Mouse (Mus musculus) thymus, postnatal 10 days (tissue): ENCODE measurements around the gene Glod5.
A peak's percentile ranks its signal among the peaks of the same experiment; 100 is the strongest.
"Not testable (repeated sequence)": the region's sequence is repeated elsewhere in the genome, so short reads cannot be mapped to it uniquely, and the experiment has no call there.

Experiments
- DNase-seq, 2 experiments: peaks; one replicate each; pipeline ENCODE4 v3.0.0; 2021; ENCODE audit warnings: low spot score in 2 of 2

Glod5 gene

DNA sequence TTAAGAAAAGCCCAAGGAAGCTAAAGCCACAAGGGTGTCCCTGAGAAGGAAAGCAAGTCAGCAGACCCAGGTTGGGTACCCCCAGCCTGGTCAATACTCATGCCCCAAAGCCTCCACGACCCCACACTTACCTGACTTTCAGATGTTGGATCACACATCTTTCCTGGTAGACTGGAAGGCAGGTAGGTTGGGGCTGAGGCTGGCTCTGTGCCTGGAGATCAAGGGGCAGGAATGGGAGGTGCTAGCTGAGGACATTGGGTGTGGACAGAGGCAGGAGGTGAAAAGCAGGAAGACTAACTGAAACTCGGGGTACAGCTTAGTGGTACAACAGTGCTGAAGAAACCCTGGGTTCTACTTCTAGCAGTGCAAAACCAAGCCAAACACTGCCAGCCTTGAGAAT, at the start of gene Glod5:
Gene Glod5, minus strand, starts transcription at position 207 of the 400 bp plus-strand sequence.
- no peak for DNase-seq

DNA sequence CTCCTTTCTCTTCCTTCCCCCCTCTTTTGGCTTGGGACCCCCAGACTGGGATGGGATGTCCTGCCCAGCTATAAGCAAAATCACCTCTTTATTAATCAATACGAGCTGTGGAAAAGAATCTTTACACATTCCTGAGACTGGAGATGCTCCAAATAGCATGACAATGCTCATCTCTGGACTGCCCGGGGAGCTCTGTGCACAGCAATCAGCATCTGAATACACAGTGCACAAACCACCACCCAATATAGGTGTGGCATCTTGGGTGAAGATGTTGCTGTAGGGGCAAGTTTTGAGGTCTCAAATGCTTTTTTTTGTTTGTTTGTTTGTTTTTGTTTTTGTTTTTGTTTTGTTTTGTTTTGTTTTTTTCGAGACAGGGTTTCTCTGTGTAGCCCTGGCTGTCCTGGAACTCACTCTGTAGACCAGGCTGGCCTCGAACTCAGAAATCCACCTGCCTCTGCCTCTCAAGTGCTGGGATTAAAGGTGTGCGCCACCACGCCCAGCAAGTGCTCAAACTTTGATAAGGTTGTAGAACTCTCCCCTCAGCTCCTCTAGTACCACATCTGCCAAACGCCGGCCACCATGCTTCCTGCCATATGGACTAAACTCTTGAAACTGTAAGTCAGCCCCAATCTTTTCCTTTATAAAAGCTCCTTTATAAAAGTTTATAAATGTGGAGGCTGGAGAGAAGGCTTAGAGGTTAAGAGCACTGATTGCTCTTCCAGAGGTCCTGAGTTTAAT, 32.9 kb upstream of the Glod5 start:
- not testable (repeated sequence) for DNase-seq

DNA sequence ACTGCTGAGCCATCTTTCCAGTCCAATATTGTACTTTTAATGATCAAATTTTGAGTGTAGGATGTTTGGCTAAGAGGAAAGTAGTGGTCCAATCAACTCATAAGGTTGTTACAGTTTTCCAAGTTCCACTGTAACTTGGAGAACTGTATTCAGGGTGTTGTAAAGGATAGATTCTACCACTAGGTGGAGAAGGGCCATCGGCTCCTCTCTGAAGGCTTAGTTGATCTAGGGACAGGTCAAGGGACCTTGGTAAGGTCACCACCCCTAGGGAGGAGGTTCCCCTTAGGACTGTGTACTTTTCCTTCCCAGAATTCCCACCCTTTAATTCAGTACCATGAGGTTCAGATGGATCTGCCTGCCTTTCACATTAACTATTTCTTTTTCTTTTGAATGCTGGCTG, 14.7 kb upstream of the Glod5 start:
- peak in 1 of 2 experiments; percentile 3 for DNase-seq

- DNase-seq: no peak
Observed at GRCm38 (mm10) chrX:8026811-8027210, 8.5 kb upstream of the Glod5 start.

DNA sequence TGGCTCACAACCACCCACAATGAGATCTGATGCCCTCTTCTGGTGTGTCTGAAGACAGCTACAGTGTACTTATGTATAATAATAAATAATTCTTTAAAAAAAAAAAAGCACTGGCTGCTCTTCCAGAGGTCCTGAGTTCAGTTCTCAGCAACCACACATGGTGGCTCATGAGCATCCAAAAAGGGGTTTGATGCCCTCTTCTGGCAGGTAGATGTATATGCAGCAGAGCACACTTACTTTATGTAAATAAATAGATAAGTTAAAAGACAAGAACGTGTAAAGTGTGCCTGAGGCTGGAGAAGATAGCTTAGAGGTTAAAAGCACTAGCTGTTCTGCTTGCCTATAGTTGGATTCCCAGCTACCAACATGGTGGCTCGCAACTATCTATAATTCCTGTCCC, 6.5 kb upstream of the Glod5 start:
- DNase-seq: no peak

GRCm38 (mm10) chrX:8020111-8020778, 2.0 kb upstream of the Glod5 start:
- DNase-seq: peak in 1 of 2 experiments; percentile 4

GRCm38 (mm10) chrX:8017142-8017541, 1.1 kb downstream of the Glod5 start:
- DNase-seq: peak in 1 of 2 experiments; percentile 36

GRCm38 (mm10) chrX:8015675-8016074, 2.6 kb downstream of the Glod5 start:
- not testable (repeated sequence) for DNase-seq

- DNase-seq: no peak
Observed at GRCm38 (mm10) chrX:8013569-8014314, 4.5 kb downstream of the Glod5 start.

DNA sequence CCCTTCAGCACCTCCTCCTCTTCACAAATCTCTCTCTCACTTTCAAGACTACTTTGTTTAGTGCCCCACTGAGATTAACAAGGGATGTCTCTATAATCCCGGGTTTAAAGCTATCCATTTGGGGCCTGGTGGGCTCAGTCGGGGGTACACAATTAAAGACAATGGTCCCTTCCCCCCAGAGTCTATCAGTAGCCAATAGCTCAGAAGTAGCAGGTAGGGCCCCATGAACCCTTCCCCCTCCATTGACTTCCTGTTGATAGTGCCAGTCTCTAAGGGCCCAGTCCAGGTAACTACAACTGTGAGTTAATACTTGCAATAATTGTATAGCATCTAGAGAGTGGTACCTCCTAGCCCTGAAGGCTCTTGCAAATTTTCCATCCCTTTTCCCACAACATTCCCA, 5.1 kb downstream of the Glod5 start:
- DNase-seq: no peak

- DNase-seq: not testable (repeated sequence)
Observed at GRCm38 (mm10) chrX:8009356-8009755, 8.9 kb downstream of the Glod5 start.

DNA sequence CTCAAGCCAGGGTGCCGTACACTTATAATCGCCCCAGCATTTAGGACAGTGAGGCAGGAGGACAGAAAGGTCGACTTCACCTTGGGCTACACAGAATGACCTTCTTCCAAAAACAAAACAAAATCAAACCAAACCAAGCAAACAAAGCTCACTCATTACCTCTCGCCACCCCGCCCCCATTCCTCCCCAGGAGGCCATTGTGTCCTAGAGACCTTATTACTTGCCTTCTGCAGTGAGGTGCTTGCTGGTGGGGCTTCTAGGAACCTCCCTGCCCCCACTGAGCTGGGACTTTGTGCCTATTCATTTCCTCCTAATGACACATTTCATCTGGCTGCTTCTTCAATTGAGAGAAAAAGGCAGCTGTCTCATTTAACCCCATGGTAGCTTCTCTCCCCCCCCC, 9.7 kb downstream of the Glod5 start:
- DNase-seq: no peak

DNA sequence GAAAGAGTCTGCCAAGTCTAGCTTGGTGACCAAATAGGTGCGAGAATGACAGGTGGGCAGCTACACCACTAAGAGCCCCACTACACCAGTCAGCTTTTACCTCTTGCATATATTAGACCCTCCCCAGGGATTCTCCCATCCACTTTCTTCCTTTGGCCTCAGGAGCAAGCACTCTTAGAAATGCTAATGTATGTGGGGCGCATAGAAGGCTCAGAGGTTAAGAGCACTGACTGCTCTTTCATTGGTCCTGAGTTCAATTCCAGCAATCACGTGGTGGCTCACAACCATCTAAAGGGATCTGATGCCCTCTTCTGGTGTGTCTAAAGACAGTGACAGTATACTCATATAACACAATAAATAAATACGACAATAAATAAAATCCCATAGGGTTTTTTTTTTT, 15.3 kb downstream of the Glod5 start:
- no peak for DNase-seq

DNA sequence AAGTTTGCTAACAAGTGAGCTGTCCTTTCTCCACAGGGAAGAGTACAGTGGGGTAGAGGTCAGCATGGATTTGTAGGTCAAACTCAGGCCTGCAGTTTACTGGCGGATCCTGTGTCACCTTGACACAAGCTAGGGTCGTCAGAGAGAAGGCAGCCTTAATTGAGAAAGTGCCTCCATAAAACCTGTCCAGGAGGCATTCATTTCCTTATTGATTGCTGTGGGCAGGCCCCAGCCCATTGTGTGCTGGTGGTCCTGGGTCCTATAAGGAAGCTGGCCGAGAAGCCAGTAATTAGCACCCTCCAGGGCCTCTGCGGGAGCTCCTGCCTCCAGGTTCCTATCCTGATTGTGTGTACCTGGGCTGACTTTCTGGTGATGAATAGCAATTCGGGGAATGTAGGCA, 16.3 kb downstream of the Glod5 start:
- DNase-seq: no peak

DNA sequence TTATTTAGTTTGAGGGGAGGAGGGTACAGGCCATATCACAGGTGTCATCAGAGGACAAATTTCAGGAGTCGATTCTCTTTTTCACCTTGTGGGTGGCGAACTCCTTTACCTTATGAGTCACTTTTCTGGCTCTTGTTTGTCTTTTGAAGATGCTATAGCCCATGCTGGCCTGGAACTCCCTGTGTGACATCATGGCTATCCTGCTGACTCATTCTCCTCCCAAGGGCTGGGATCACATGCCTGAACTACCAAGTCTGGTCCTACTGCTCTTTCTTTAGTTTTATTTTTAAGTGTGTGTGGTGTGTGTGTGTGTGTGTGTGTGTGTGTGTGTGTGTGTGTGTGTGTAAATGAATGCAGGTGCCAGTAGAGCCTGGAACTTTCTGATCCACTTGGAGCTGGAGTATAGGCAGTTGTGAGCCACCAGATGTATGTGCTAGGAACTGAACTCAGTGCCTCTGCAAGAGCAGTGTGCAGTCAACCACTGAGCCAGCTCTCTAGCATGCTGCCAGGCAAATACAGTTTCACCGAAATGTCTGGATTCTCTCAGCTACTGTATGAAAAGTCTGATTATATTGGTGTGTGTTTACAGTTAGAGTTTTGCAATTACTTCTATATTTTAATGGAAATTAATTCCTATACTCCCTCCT, 17.6 kb downstream of the Glod5 start:
- no peak for DNase-seq

GRCm38 (mm10) chrX:7993068-7993735, 25.1 kb downstream of the Glod5 start:
- DNase-seq: no peak

GRCm38 (mm10) chrX:7992379-7993067, 25.8 kb downstream of the Glod5 start:
- DNase-seq: no peak

DNA sequence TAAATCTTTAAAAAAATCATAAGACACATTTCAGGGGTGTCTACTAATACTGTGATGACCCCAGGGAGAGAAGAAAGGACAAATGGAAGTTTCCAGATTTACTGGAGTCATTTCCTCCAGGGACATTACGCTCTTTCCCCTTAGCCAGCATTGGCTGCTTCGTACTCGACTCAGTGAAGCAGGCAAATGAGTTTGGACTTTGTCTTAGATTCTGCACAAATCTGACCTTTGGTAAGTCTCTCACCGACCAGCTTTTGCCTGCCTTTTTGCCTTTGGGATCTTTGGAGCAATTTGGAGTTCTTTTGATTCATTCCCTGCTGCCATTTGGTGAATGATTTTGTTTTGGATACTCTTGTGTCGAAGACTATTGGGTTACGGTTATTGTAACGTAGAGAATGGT, 36.9 kb downstream of the Glod5 start:
- DNase-seq: no peak

DNA sequence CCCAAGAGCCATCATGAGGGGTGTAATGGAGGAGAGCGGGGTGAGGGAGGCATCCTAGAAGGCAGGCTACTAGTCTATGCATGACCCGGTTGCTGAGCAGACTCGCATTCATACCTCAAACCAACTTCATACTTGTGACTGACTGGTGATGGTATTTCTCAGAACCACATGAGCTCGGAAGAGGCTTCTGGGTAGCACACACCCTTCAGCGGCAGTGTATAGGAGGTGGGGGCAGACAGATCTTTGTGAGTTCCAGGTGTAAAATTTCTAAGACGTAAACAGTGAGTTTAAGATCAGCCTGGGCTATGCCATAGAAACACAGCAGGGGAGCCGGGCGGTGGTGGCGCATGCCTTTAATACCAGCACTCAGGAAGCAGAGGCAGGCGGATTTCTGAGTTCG, 40.4 kb downstream of the Glod5 start, which contains the start of gene Gata1:
Gene Gata1, minus strand, starts transcription at position 180 of the 400 bp plus-strand sequence.
- no peak for DNase-seq

DNA sequence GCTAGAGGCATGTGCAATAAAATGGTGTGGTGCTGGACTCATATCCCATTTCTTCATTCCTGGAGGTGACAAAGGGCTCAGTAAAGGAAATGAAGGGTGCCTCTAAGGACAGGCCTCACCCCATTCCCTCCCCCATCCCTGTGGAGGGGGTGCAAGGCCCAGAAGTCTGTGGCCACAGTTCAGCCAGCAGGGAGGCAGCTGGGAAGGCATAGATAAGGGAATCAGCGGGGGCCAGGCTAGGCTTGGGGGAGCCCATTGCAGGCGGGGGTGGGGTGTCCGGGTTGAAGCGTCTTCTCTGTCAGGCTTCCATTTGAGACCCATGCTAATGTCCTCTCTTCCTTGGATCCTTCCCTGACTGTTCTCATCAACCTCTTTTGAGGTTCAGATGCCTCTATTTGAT, 47.0 kb downstream of the Glod5 start:
- no peak for DNase-seq

- DNase-seq: no peak
Observed at GRCm38 (mm10) chrX:7968899-7969298, 49.4 kb downstream of the Glod5 start.
